Mouse (Mus musculus): Measurements from ENCODE around the gene Olfr1471. TPM values are rescaled to one million over a fixed set of nuclear protein-coding genes. Genes with fewer than 3 reads are reported as not detected.
"Not testable (repeated sequence)": the region's sequence is repeated elsewhere in the genome, so short reads cannot be mapped to it uniquely, and the experiment has no call there.

Gene Olfr1471
- not detected for total RNA-seq (2021)
- not detected in 2 replicates for polyA plus RNA-seq (2012; rRNA removed)
- long read RNA-seq, result 0 reads

- H3K27ac ChIP-seq; H3K9ac ChIP-seq (ENCODE audit: low read depth, low read length); H3K36me3 ChIP-seq (ENCODE audit: control insufficient read depth, insufficient read depth, low read length); H3K4me1 ChIP-seq (ENCODE audit: control insufficient read depth, insufficient read depth, low read length); intact Hi-C loops (cut with DNase I); H3K79me2 ChIP-seq (replicated peaks; ENCODE audit: control insufficient read depth, insufficient read depth, low read length); DNase-seq; H3K27me3 ChIP-seq (ENCODE audit: control insufficient read depth, insufficient read depth, low read length); H3K4me3 ChIP-seq: not testable (repeated sequence)
- 47% methylated on average over 2 of the region's 2 CpGs for WGBS
These were observed at the start of gene Olfr1471 for GRCm38 (mm10) chr19:13443109-13443508. Olfr1471 (plus strand) TSS chr19:13443409.

GRCm38 (mm10) chr19:13407549-13407948 lies 35.7 kb upstream of the Olfr1471 start, which contains the start of gene Olfr1469:
Olfr1469 (plus strand) TSS chr19:13407849.
- H3K27ac ChIP-seq, result no peak within 1 kb of the TSS
- H3K4me3 ChIP-seq, result no peak within 1 kb of the TSS
- intact Hi-C loops (cut with DNase I), result no loop called here
- H3K27me3 ChIP-seq (ENCODE audit: control insufficient read depth, insufficient read depth, low read length), result no peaks in the 10 kb centered on the region
- DNase-seq, result no peak
- no peak for TF ChIP-seq POLR2A (IDR thresholded peaks at IDR 0.05; ENCODE audit: insufficient read depth, low read depth, low read length)
- no peak for TF ChIP-seq EP300 (IDR thresholded peaks at IDR 0.05; ENCODE audit: insufficient read depth, low read depth, low read length)
- H3K79me2 ChIP-seq (replicated peaks; ENCODE audit: control insufficient read depth, insufficient read depth, low read length), result no peaks in the 10 kb centered on the region
- H3K36me3 ChIP-seq (ENCODE audit: control insufficient read depth, insufficient read depth, low read length), result no peaks in the 10 kb centered on the region
- H3K9ac ChIP-seq (ENCODE audit: low read depth, low read length), result no peak within 1 kb of the TSS
- H3K4me1 ChIP-seq (ENCODE audit: control insufficient read depth, insufficient read depth, low read length), result no peaks in the 10 kb centered on the region
- 46% methylated on average over 2 of the region's 2 CpGs for WGBS

GRCm38 (mm10) chr19:13455986-13456385 lies 12.8 kb downstream of the Olfr1471 start, which contains the start of gene Olfr1472:
Olfr1472 (minus strand) TSS chr19:13456086.
- Histone ChIP-seq H3K79me2 (replicated peaks; ENCODE audit: control insufficient read depth, insufficient read depth, low read length) (no peaks in the 10 kb centered on the region), H3K9ac (ENCODE audit: low read depth, low read length) (no peak within 1 kb of the TSS), H3K4me3 (no peak within 1 kb of the TSS), H3K4me1 (ENCODE audit: control insufficient read depth, insufficient read depth, low read length) (no peaks in the 10 kb centered on the region), H3K27me3 (ENCODE audit: control insufficient read depth, insufficient read depth, low read length) (no peaks in the 10 kb centered on the region), H3K27ac (no peak within 1 kb of the TSS), H3K36me3 (ENCODE audit: control insufficient read depth, insufficient read depth, low read length) (no peaks in the 10 kb centered on the region)
- no peak for TF ChIP-seq CTCF (IDR thresholded peaks at IDR 0.05)
- TF ChIP-seq EP300 (IDR thresholded peaks at IDR 0.05; ENCODE audit: insufficient read depth, low read depth, low read length), result no peak
- no peak for TF ChIP-seq POLR2A (IDR thresholded peaks at IDR 0.05; ENCODE audit: insufficient read depth, low read depth, low read length)
- 38% methylated on average over 1 of the region's 1 CpGs for WGBS
- DNase-seq, result no peak
- intact Hi-C loops (cut with DNase I), result no loop called here

GRCm38 (mm10) chr19:13469265-13469664 lies 26.1 kb downstream of the Olfr1471 start, which contains the start of gene Olfr1474:
Olfr1474 (plus strand) TSS chr19:13469565.
- H3K9ac ChIP-seq (ENCODE audit: low read depth, low read length); H3K27ac ChIP-seq; H3K27me3 ChIP-seq (ENCODE audit: control insufficient read depth, insufficient read depth, low read length); H3K79me2 ChIP-seq (replicated peaks; ENCODE audit: control insufficient read depth, insufficient read depth, low read length); H3K36me3 ChIP-seq (ENCODE audit: control insufficient read depth, insufficient read depth, low read length); intact Hi-C loops (cut with DNase I); H3K4me1 ChIP-seq (ENCODE audit: control insufficient read depth, insufficient read depth, low read length); H3K4me3 ChIP-seq; DNase-seq: not testable (repeated sequence)
- WGBS, result 63% methylated on average over 4 of the region's 4 CpGs

GRCm38 (mm10) chr19:13480096-13480495 lies 36.9 kb downstream of the Olfr1471 start, which contains the start of gene Olfr1475:
Olfr1475 (minus strand) TSS chr19:13480196.
- H3K36me3 ChIP-seq (ENCODE audit: control insufficient read depth, insufficient read depth, low read length), result no peaks in the 10 kb centered on the region
- DNase-seq, result no peak
- no peak within 1 kb of the TSS for H3K9ac ChIP-seq (ENCODE audit: low read depth, low read length)
- H3K27ac ChIP-seq, result no peak within 1 kb of the TSS
- H3K4me1 ChIP-seq (ENCODE audit: control insufficient read depth, insufficient read depth, low read length), result no peaks in the 10 kb centered on the region
- H3K27me3 ChIP-seq (ENCODE audit: control insufficient read depth, insufficient read depth, low read length), result no peaks in the 10 kb centered on the region
- no peak within 1 kb of the TSS for H3K4me3 ChIP-seq
- TF ChIP-seq CTCF (IDR thresholded peaks at IDR 0.05) (no peak), EP300 (IDR thresholded peaks at IDR 0.05; ENCODE audit: insufficient read depth, low read depth, low read length) (no peak), POLR2A (IDR thresholded peaks at IDR 0.05; ENCODE audit: insufficient read depth, low read depth, low read length) (no peak)
- H3K79me2 ChIP-seq (replicated peaks; ENCODE audit: control insufficient read depth, insufficient read depth, low read length), result no peaks in the 10 kb centered on the region
- intact Hi-C loops (cut with DNase I), result no loop called here

- Histone ChIP-seq H3K79me2 (replicated peaks; ENCODE audit: control insufficient read depth, insufficient read depth, low read length) (no peaks in the 10 kb centered on the region), H3K4me3 (no peak within 1 kb of the TSS), H3K36me3 (ENCODE audit: control insufficient read depth, insufficient read depth, low read length) (no peaks in the 10 kb centered on the region), H3K9ac (ENCODE audit: low read depth, low read length) (no peak within 1 kb of the TSS), H3K27ac (no peak within 1 kb of the TSS), H3K4me1 (ENCODE audit: control insufficient read depth, insufficient read depth, low read length) (no peaks in the 10 kb centered on the region), H3K27me3 (ENCODE audit: control insufficient read depth, insufficient read depth, low read length) (no peaks in the 10 kb centered on the region)
- no peak for DNase-seq
- 56% methylated on average over 3 of the region's 3 CpGs for WGBS
- TF ChIP-seq EP300 (IDR thresholded peaks at IDR 0.05; ENCODE audit: insufficient read depth, low read depth, low read length) (no peak), CTCF (IDR thresholded peaks at IDR 0.05) (no peak), POLR2A (IDR thresholded peaks at IDR 0.05; ENCODE audit: insufficient read depth, low read depth, low read length) (no peak)
- intact Hi-C loops (cut with DNase I), result no loop called here
These were observed 57.0 kb downstream of the Olfr1471 start, which contains the start of gene Olfr1477 for GRCm38 (mm10) chr19:13500246-13500645. Olfr1477 (plus strand) TSS chr19:13500546.

Other genes with a start within 250 kb of the Olfr1471 start
- gene Olfr1463, start 212.1 kb upstream of the Olfr1471 start, total RNA-seq (2021), result not detected
- gene Olfr1463, start 212.1 kb upstream of the Olfr1471 start, polyA plus RNA-seq (2012; rRNA removed), result not detected in 2 replicates
- not detected for gene Olfr1465, start 127.9 kb upstream of the Olfr1471 start, total RNA-seq (2021)
- gene Olfr1465, start 127.9 kb upstream of the Olfr1471 start, polyA plus RNA-seq (2012; rRNA removed), result not detected in 2 replicates
- gene Olfr1466, start 104.5 kb upstream of the Olfr1471 start, total RNA-seq (2021), result not detected
- not detected in 2 replicates for gene Olfr1466, start 104.5 kb upstream of the Olfr1471 start, polyA plus RNA-seq (2012; rRNA removed)
- gene Olfr1467, start 81.2 kb upstream of the Olfr1471 start, total RNA-seq (2021), result not detected
- not detected in 2 replicates for gene Olfr1467, start 81.2 kb upstream of the Olfr1471 start, polyA plus RNA-seq (2012; rRNA removed)
- not detected for gene Olfr1469, start 35.6 kb upstream of the Olfr1471 start, total RNA-seq (2021)
- not detected in 2 replicates for gene Olfr1469, start 35.6 kb upstream of the Olfr1471 start, polyA plus RNA-seq (2012; rRNA removed)
- gene Olfr1472, start 12.7 kb downstream of the Olfr1471 start, total RNA-seq (2021), result not detected
- gene Olfr1472, start 12.7 kb downstream of the Olfr1471 start, polyA plus RNA-seq (2012; rRNA removed), result not detected in 2 replicates
- not detected for gene Olfr1474, start 26.2 kb downstream of the Olfr1471 start, total RNA-seq (2021)
- gene Olfr1474, start 26.2 kb downstream of the Olfr1471 start, polyA plus RNA-seq (2012; rRNA removed), result not detected in 2 replicates
- not detected for gene Olfr1475, start 36.8 kb downstream of the Olfr1471 start, total RNA-seq (2021)
- not detected in 2 replicates for gene Olfr1475, start 36.8 kb downstream of the Olfr1471 start, polyA plus RNA-seq (2012; rRNA removed)
- gene Olfr1477, start 57.1 kb downstream of the Olfr1471 start, total RNA-seq (2021), result not detected
- gene Olfr1477, start 57.1 kb downstream of the Olfr1471 start, polyA plus RNA-seq (2012; rRNA removed), result not detected in 2 replicates
- not detected for gene Olfr1480, start 84.5 kb downstream of the Olfr1471 start, total RNA-seq (2021)
- not detected in 2 replicates for gene Olfr1480, start 84.5 kb downstream of the Olfr1471 start, polyA plus RNA-seq (2012; rRNA removed)
- not detected for gene Olfr1484, start 140.1 kb downstream of the Olfr1471 start, total RNA-seq (2021)
- gene Olfr1484, start 140.1 kb downstream of the Olfr1471 start, polyA plus RNA-seq (2012; rRNA removed), result not detected in 2 replicates
- gene Olfr1487, start 174.0 kb downstream of the Olfr1471 start, total RNA-seq (2021), result not detected
- gene Olfr1487, start 174.0 kb downstream of the Olfr1471 start, polyA plus RNA-seq (2012; rRNA removed), result not detected in 2 replicates
- not detected for gene Olfr1489, start 188.2 kb downstream of the Olfr1471 start, total RNA-seq (2021)
- not detected in 2 replicates for gene Olfr1489, start 188.2 kb downstream of the Olfr1471 start, polyA plus RNA-seq (2012; rRNA removed)
- gene Olfr1490, start 207.7 kb downstream of the Olfr1471 start, total RNA-seq (2021), result not detected
- not detected in 2 replicates for gene Olfr1490, start 207.7 kb downstream of the Olfr1471 start, polyA plus RNA-seq (2012; rRNA removed)